In the genomic region with DNA sequence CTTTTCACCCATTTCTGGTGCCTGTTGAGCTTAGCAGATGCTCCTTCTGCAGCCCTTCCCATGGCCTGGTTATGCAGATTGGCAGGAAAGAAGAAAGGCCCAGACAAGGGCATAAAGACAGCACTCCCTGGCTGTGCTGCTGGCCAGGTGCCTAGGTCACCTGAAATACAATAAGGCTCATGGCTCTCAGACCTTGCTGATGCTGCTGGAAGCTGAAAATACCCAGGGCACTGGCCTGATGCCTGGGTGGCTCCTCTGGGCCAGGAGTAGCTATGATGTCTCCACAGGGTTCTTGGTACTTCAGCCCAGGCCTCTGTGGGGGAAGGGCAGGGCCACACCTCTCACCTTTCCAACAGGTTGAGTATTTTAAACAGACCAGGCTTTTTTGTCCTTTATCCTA, we compare ENCODE assay signal across 17 mouse cellular contexts.
DNase-seq lines count a peak whose midpoint lies in the region; ATAC-seq and TF ChIP-seq lines count a peak whose summit lies in the region.
"Had no signal": no experiment of that assay in that cellular context is flagged by ENCODE, and none has a peak within 500 bp of the region (broad histone marks: within the 10 kb centered on the region; RNA-seq: fewer than 3 reads in every experiment).

No protein-coding gene starts in this region.

- H3K27me3 ChIP-seq in intestine, embryonic 16.5 days (replicated peaks; ENCODE audit: control insufficient read depth, insufficient read depth, low read length) = no peaks in the 10 kb centered on the region
- H3K27me3 ChIP-seq: heart, embryonic 15.5 days; kidney, embryonic 15.5 days; neural tube, embryonic 15.5 days had no signal

- H3K4me3 ChIP-seq in intestine, embryonic 16.5 days (ENCODE audit: low read length) = no peak overlapping the region
- H3K4me3 ChIP-seq in layer of hippocampus, adult 2 months = no peak overlapping the region
- H3K4me3 ChIP-seq: heart, embryonic 15.5 days; kidney, embryonic 15.5 days; myocyte; neural tube, embryonic 15.5 days had no signal

- ATAC-seq in cerebellum, adult (ENCODE audit: insufficient number of reproducible peaks, low FRiP score, low TSS enrichment) = peak; percentile 64; the same call in 1 of the 2 replicates
- ATAC-seq in intestine, embryonic 16.5 days = no peak
- no peak for ATAC-seq in activated CD4-positive, CD25-positive, alpha-beta regulatory T cell, adult 4 months

- no peak for DNase-seq in cerebellum, postnatal 4 days (ENCODE audit: low spot score in 2 of 2)
- peak; percentile 44 for DNase-seq in A20 (ENCODE audit: low read depth, low spot score)
- peak; percentile 91 for DNase-seq in cerebellum, adult 9-10 months
- peak; percentile 66 for DNase-seq in gastrocnemius, postnatal 10 days
- no peak for DNase-seq in layer of hippocampus, adult 2 months (ENCODE audit: low spot score in 2 of 2)
- DNase-seq: adrenal gland, postnatal 14 days; midbrain, embryonic 14.5 days; right cerebral cortex, postnatal 4 days; thymus, postnatal 4 days had no signal

- no peak overlapping the region for H3K27ac ChIP-seq in intestine, embryonic 16.5 days (ENCODE audit: low read length)
- no peak overlapping the region for H3K27ac ChIP-seq in layer of hippocampus, adult 2 months
- H3K27ac ChIP-seq: heart, embryonic 15.5 days; kidney, embryonic 15.5 days; liver, embryonic 14.5 days; neural tube, embryonic 15.5 days had no signal

- H3K9ac ChIP-seq in intestine, embryonic 16.5 days (ENCODE audit: low read depth, low read length) = no peak overlapping the region
- H3K9ac ChIP-seq: heart, embryonic 15.5 days; kidney, embryonic 15.5 days; liver, embryonic 14.5 days; neural tube, embryonic 15.5 days had no signal

- no peak for TF ChIP-seq CTCF in layer of hippocampus, adult 2 months (conservative IDR thresholded peaks at IDR 0.05)

- H3K9me3 ChIP-seq in intestine, embryonic 16.5 days (ENCODE audit: control insufficient read depth, low read length) = no peaks in the 10 kb centered on the region; the same call in 1 of the 2 replicates
- H3K9me3 ChIP-seq: heart, embryonic 15.5 days; kidney, embryonic 15.5 days; neural tube, embryonic 15.5 days had no signal

- H3K4me2 ChIP-seq in intestine, embryonic 16.5 days (ENCODE audit: low read depth, low read length) = no peak overlapping the region
- H3K4me2 ChIP-seq: heart, embryonic 15.5 days; kidney, embryonic 15.5 days; neural tube, embryonic 15.5 days had no signal

- peaks cover 20% of the 10 kb centered on the region for H3K4me1 ChIP-seq in intestine, embryonic 16.5 days (ENCODE audit: control insufficient read depth, insufficient read depth, low read length)

- H3K36me3 ChIP-seq in intestine, embryonic 16.5 days (ENCODE audit: control insufficient read depth, insufficient read depth, low read length) = no peaks in the 10 kb centered on the region
- H3K36me3 ChIP-seq: heart, embryonic 15.5 days; kidney, embryonic 15.5 days; neural tube, embryonic 15.5 days had no signal

Comparison
In these comparisons a context has a peak if more than half of its experiments do, and no peak if none do; other contexts are left out.
1. DNase-seq: peak in A20 (single experiment), cerebellum, adult 9-10 months (single experiment) and gastrocnemius, postnatal 10 days (single experiment); none in cerebellum, postnatal 4 days (0 of 2) and layer of hippocampus, adult 2 months (0 of 2).